Mouse (Mus musculus): ENCODE data around the gene Cmc2. TPM values are rescaled to one million over a fixed set of nuclear protein-coding genes. Genes with fewer than 3 reads are reported as not detected.

Gene Cmc2
- polyA plus RNA-seq, 1 experiment from 2014 or later = 78.7 TPM

- no peak overlapping the region for H3K27ac ChIP-seq
- H3K4me1 ChIP-seq = no peaks in the 10 kb centered on the region
- H3K9me3 ChIP-seq = no peaks in the 10 kb centered on the region
- H3K27me3 ChIP-seq = no peaks in the 10 kb centered on the region
- peaks cover 31% of the 10 kb centered on the region for H3K36me3 ChIP-seq
- no peak overlapping the region for H3K4me2 ChIP-seq
- no peak overlapping the region for H3K9ac ChIP-seq
- no peak for ATAC-seq (ENCODE audit: insufficient number of reproducible peaks, insufficient read depth, low FRiP score, low TSS enrichment, low read depth)
- 83% methylated on average over 4 of the region's 4 CpGs for WGBS
- no peak overlapping the region for H3K4me3 ChIP-seq
These were observed 16.0 kb downstream of the Cmc2 start for GRCm38 (mm10) chr8:116905252-116905651.

GRCm38 (mm10) chr8:116904736-116905135 lies 16.5 kb downstream of the Cmc2 start:
- H3K36me3 ChIP-seq = peaks cover 26% of the 10 kb centered on the region
- H3K4me1 ChIP-seq = no peaks in the 10 kb centered on the region
- no peak overlapping the region for H3K27ac ChIP-seq
- H3K4me3 ChIP-seq = no peak overlapping the region
- 94% methylated on average over 4 of the region's 4 CpGs for WGBS
- no peak overlapping the region for H3K9ac ChIP-seq
- no peaks in the 10 kb centered on the region for H3K9me3 ChIP-seq
- no peak overlapping the region for H3K4me2 ChIP-seq
- no peaks in the 10 kb centered on the region for H3K27me3 ChIP-seq
- no peak for ATAC-seq (ENCODE audit: insufficient number of reproducible peaks, insufficient read depth, low FRiP score, low TSS enrichment, low read depth)

DNA sequence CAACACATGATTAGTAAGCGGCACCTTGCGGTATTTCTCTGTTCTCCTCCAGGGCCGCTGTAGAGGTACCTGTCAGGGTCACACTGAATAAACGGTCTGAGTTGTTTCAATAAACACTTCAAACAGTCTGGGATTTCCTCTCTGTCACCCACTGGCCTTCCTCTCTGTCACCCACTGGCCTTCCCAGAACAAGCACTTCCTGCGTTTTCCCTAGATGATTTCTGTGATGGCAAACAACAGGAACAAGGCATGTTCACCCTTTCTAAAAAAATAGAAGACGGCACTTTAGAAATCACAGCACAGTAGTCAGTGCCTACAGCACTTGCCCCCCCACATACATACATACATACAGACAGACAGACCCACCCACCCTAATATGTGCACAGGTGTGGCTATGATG lies 25.7 kb downstream of the Cmc2 start:
- no peak overlapping the region for H3K27ac ChIP-seq
- H3K27me3 ChIP-seq = no peaks in the 10 kb centered on the region
- H3K9me3 ChIP-seq = no peaks in the 10 kb centered on the region
- no peak for ATAC-seq (ENCODE audit: insufficient number of reproducible peaks, insufficient read depth, low FRiP score, low TSS enrichment, low read depth)
- H3K4me2 ChIP-seq = no peak overlapping the region
- no peak overlapping the region for H3K4me3 ChIP-seq
- H3K4me1 ChIP-seq = no peaks in the 10 kb centered on the region
- H3K36me3 ChIP-seq = peaks cover 26% of the 10 kb centered on the region
- H3K9ac ChIP-seq = no peak overlapping the region
- WGBS = 91% methylated on average over 6 of the region's 6 CpGs

- H3K9me3 ChIP-seq = no peaks in the 10 kb centered on the region
- no peak for ATAC-seq (ENCODE audit: insufficient number of reproducible peaks, insufficient read depth, low FRiP score, low TSS enrichment, low read depth)
- H3K27me3 ChIP-seq = no peaks in the 10 kb centered on the region
- no peak overlapping the region for H3K4me3 ChIP-seq
- peaks cover 37% of the 10 kb centered on the region for H3K36me3 ChIP-seq
- H3K9ac ChIP-seq = no peak overlapping the region
- WGBS = 90% methylated on average over 11 of the region's 11 CpGs
- H3K4me1 ChIP-seq = no peaks in the 10 kb centered on the region
- no peak overlapping the region for H3K4me2 ChIP-seq
- no peak overlapping the region for H3K27ac ChIP-seq
These were observed 27.3 kb downstream of the Cmc2 start for GRCm38 (mm10) chr8:116893938-116894337.

DNA sequence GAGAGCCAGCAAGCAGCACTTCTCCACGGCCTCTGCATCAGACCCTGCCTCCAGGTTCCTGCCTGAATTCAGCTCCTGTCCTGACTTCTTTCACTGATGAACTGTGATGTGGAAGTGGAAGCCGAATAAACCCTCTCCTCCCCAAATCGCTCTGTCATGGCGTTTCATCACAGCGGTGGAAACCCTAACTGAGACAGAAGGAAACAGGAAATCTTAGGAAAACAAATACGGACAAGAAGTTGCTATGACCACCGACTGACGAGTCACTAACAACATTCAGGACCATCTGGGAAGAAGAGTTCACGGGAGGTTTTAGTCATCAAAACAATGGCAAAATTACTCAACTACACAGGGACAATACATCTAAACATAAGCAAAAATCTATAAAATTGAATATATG lies 28.6 kb downstream of the Cmc2 start:
- H3K4me2 ChIP-seq = no peak overlapping the region
- H3K4me1 ChIP-seq = no peaks in the 10 kb centered on the region
- H3K9ac ChIP-seq = no peak overlapping the region
- H3K9me3 ChIP-seq = no peaks in the 10 kb centered on the region
- ATAC-seq (ENCODE audit: insufficient number of reproducible peaks, insufficient read depth, low FRiP score, low TSS enrichment, low read depth) = no peak
- H3K4me3 ChIP-seq = no peak overlapping the region
- H3K36me3 ChIP-seq = peaks cover 50% of the 10 kb centered on the region
- H3K27ac ChIP-seq = no peak overlapping the region
- no peaks in the 10 kb centered on the region for H3K27me3 ChIP-seq
- WGBS = 78% methylated on average over 9 of the region's 9 CpGs

GRCm38 (mm10) chr8:116892130-116892529 lies 29.1 kb downstream of the Cmc2 start:
- no peak overlapping the region for H3K4me3 ChIP-seq
- H3K27me3 ChIP-seq = no peaks in the 10 kb centered on the region
- 84% methylated on average over 3 of the region's 3 CpGs for WGBS
- H3K4me2 ChIP-seq = no peak overlapping the region
- no peak overlapping the region for H3K27ac ChIP-seq
- H3K4me1 ChIP-seq = no peaks in the 10 kb centered on the region
- H3K36me3 ChIP-seq = peaks cover 54% of the 10 kb centered on the region
- ATAC-seq (ENCODE audit: insufficient number of reproducible peaks, insufficient read depth, low FRiP score, low TSS enrichment, low read depth) = no peak
- no peaks in the 10 kb centered on the region for H3K9me3 ChIP-seq
- H3K9ac ChIP-seq = no peak overlapping the region

DNA sequence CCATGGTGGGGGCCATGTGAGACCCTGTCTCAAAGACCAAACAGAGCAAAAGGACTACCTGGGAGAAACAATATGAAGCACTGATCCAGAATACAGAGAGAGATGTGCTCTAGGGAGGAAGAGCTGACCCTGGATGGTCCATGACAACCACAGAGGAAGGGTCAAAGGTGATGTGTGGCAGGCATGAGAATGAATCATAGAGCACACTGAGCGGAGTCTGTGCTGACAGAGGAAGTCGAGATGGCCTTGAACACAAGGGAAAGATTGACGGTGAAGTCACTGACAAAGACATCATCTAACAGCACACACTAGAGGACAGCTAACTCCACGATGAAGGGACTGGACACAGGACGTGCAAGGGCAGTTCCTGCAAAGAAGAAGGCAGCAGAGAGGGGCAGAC lies 29.8 kb downstream of the Cmc2 start:
- no peak overlapping the region for H3K4me3 ChIP-seq
- no peak overlapping the region for H3K9ac ChIP-seq
- no peaks in the 10 kb centered on the region for H3K9me3 ChIP-seq
- no peak overlapping the region for H3K27ac ChIP-seq
- ATAC-seq (ENCODE audit: insufficient number of reproducible peaks, insufficient read depth, low FRiP score, low TSS enrichment, low read depth) = no peak
- H3K4me1 ChIP-seq = no peaks in the 10 kb centered on the region
- no peak overlapping the region for H3K4me2 ChIP-seq
- WGBS = 91% methylated on average over 5 of the region's 5 CpGs
- H3K27me3 ChIP-seq = no peaks in the 10 kb centered on the region
- H3K36me3 ChIP-seq = peaks cover 61% of the 10 kb centered on the region

GRCm38 (mm10) chr8:116887813-116888212 lies 33.4 kb downstream of the Cmc2 start:
- Histone ChIP-seq H3K4me1 (no peaks in the 10 kb centered on the region), H3K27ac (no peak overlapping the region), H3K9me3 (peaks cover 10% of the 10 kb centered on the region; the same call in 1 of the 2 replicates), H3K36me3 (peaks cover 57% of the 10 kb centered on the region), H3K27me3 (no peaks in the 10 kb centered on the region), H3K4me2 (no peak overlapping the region), H3K9ac (no peak overlapping the region), H3K4me3 (no peak overlapping the region)
- WGBS = 69% methylated on average over 4 of the region's 4 CpGs
- ATAC-seq (ENCODE audit: insufficient number of reproducible peaks, insufficient read depth, low FRiP score, low TSS enrichment, low read depth) = no peak

- ATAC-seq (ENCODE audit: insufficient number of reproducible peaks, insufficient read depth, low FRiP score, low TSS enrichment, low read depth) = no peak
- H3K4me3 ChIP-seq = no peak overlapping the region
These were observed 39.9 kb downstream of the Cmc2 start for GRCm38 (mm10) chr8:116881396-116881795.

GRCm38 (mm10) chr8:116875798-116876450 lies 45.3 kb downstream of the Cmc2 start:
- Histone ChIP-seq H3K9me3 (no peaks in the 10 kb centered on the region), H3K4me3 (no peak overlapping the region), H3K4me1 (peaks cover 16% of the 10 kb centered on the region), H3K4me2 (no peak overlapping the region), H3K9ac (no peak overlapping the region), H3K36me3 (no peaks in the 10 kb centered on the region), H3K27ac (no peak overlapping the region), H3K27me3 (no peaks in the 10 kb centered on the region)
- WGBS = 82% methylated on average over 17 of the region's 17 CpGs
- ATAC-seq (ENCODE audit: insufficient number of reproducible peaks, insufficient read depth, low FRiP score, low TSS enrichment, low read depth) = no peak

More at GRCm38 (mm10) chr8:116881396-116881795, 39.9 kb downstream of the Cmc2 start:
- Histone ChIP-seq H3K36me3 (peaks cover 6% of the 10 kb centered on the region), H3K27me3 (no peaks in the 10 kb centered on the region), H3K4me2 (no peak overlapping the region), H3K9ac (no peak overlapping the region), H3K4me1 (no peaks in the 10 kb centered on the region), H3K9me3 (peaks cover 10% of the 10 kb centered on the region; the same call in 1 of the 2 replicates), H3K27ac (no peak overlapping the region)
- 89% methylated on average over 8 of the region's 8 CpGs for WGBS

GRCm38 (mm10) chr8:116873986-116874385 lies 47.3 kb downstream of the Cmc2 start:
- Histone ChIP-seq H3K4me2 (no peak overlapping the region), H3K4me3 (no peak overlapping the region), H3K4me1 (peaks cover 16% of the 10 kb centered on the region), H3K27me3 (no peaks in the 10 kb centered on the region), H3K9ac (no peak overlapping the region), H3K9me3 (no peaks in the 10 kb centered on the region), H3K36me3 (no peaks in the 10 kb centered on the region), H3K27ac (no peak overlapping the region)
- 77% methylated on average over 8 of the region's 8 CpGs for WGBS
- no peak for ATAC-seq (ENCODE audit: insufficient number of reproducible peaks, insufficient read depth, low FRiP score, low TSS enrichment, low read depth)

DNA sequence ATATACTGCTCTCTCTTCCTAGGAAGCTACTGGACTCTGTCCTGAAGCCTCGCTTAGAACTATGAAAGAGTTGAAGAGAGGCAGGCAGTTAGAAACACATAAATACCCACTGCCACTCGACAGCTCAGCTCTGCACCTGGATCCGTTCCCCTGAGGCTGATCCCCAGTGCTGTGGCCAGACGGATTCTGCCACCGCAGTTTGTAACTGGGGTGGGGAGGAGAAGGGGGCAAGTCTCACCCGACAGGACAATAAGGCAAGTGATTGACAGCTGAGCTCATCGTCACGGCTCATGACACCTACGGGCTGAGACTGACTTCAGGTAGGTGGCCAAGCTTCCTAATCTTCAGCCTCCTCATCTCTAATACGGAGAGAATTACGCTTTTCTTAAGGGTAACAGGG lies 47.7 kb downstream of the Cmc2 start:
- no peaks in the 10 kb centered on the region for H3K36me3 ChIP-seq
- 71% methylated on average over 11 of the region's 11 CpGs for WGBS
- H3K27me3 ChIP-seq = no peaks in the 10 kb centered on the region
- no peak overlapping the region for H3K4me3 ChIP-seq
- no peak overlapping the region for H3K4me2 ChIP-seq
- no peak overlapping the region for H3K27ac ChIP-seq
- H3K9ac ChIP-seq = no peak overlapping the region
- peaks cover 16% of the 10 kb centered on the region for H3K4me1 ChIP-seq
- ATAC-seq (ENCODE audit: insufficient number of reproducible peaks, insufficient read depth, low FRiP score, low TSS enrichment, low read depth) = no peak
- H3K9me3 ChIP-seq = no peaks in the 10 kb centered on the region
